23 mouse cellular contexts compared by ENCODE assay signal in genomic region chr3:53498351-53498905, GRCm38 (mm10). TPM values are rescaled to one million over a fixed set of nuclear protein-coding genes. Genes with fewer than 3 reads are reported as not detected.
DNase-seq lines count a peak whose midpoint lies in the region; ATAC-seq and TF ChIP-seq lines count a peak whose summit lies in the region.
"Had no signal": no experiment of that assay in that cellular context is flagged by ENCODE, and none has a peak within 500 bp of the region (broad histone marks: within the 10 kb centered on the region; RNA-seq: fewer than 3 reads in every experiment).

No protein-coding gene starts in this region.

- no peaks in the 10 kb centered on the region for H3K27me3 ChIP-seq in kidney, embryonic 14.5 days (ENCODE audit: control insufficient read depth, insufficient read depth, low read length)
- H3K27me3 ChIP-seq: CH12.LX; embryonic facial prominence, embryonic 12.5 days; hindbrain, embryonic 15.5 days; neural tube, embryonic 13.5 days had no signal

- no peaks in the 10 kb centered on the region for H3K4me1 ChIP-seq in kidney, embryonic 14.5 days (ENCODE audit: control insufficient read depth, insufficient read depth, low read length)
- H3K4me1 ChIP-seq: embryonic facial prominence, embryonic 12.5 days; hindbrain, embryonic 15.5 days; neural tube, embryonic 13.5 days had no signal

- 63% methylated on average over 6 of the region's 6 CpGs for WGBS in kidney, embryonic 14.5 days

- no peak overlapping the region for H3K4me2 ChIP-seq in kidney, embryonic 14.5 days (replicated peaks; ENCODE audit: low read depth, low read length)
- H3K4me2 ChIP-seq: embryonic facial prominence, embryonic 12.5 days; hindbrain, embryonic 15.5 days; liver, embryonic 11.5 days; lung, embryonic 14.5 days; midbrain, embryonic 11.5 days; neural tube, embryonic 13.5 days had no signal

- TF ChIP-seq CTCF in gastrocnemius, adult 2 months (IDR thresholded peaks at IDR 0.05) = no peak

- H3K36me3 ChIP-seq in kidney, embryonic 14.5 days (ENCODE audit: control insufficient read depth, insufficient read depth, low read length) = no peaks in the 10 kb centered on the region
- H3K36me3 ChIP-seq: embryonic facial prominence, embryonic 12.5 days; hindbrain, embryonic 15.5 days; limb, embryonic 10.5 days; neural tube, embryonic 13.5 days had no signal

- no peak overlapping the region for H3K4me3 ChIP-seq in gastrocnemius, adult 2 months
- no peak overlapping the region for H3K4me3 ChIP-seq in kidney, embryonic 14.5 days (ENCODE audit: low read length)
- H3K4me3 ChIP-seq: embryonic facial prominence, embryonic 12.5 days; hindbrain, embryonic 15.5 days; left cerebral cortex, adult 2 months; limb, embryonic 10.5 days; neural tube, embryonic 13.5 days had no signal

- no peak overlapping the region for H3K27ac ChIP-seq in gastrocnemius, adult 2 months
- no peak overlapping the region for H3K27ac ChIP-seq in kidney, embryonic 14.5 days (ENCODE audit: low read depth, low read length)
- H3K27ac ChIP-seq: embryonic facial prominence, embryonic 12.5 days; hindbrain, embryonic 15.5 days; left cerebral cortex, adult 2 months; limb, embryonic 10.5 days; macrophage; neural tube, embryonic 13.5 days had no signal

- DNase-seq in gastrocnemius, adult 2 months = peak; percentile 29
- DNase-seq in gastrocnemius, adult 18-20 months (ENCODE audit: low spot score) = no peak
- peak; percentile 38 for DNase-seq in kidney, adult 11 months
- peak; percentile 55 for DNase-seq in kidney, postnatal 10 days
- DNase-seq in c-Kit-positive CD71-positive TER-119-positive erythroid progenitor cells, embryonic 14.5 days (ENCODE audit: low spot score) = no peak
- no peak for DNase-seq in urinary bladder, postnatal 14 days (ENCODE audit: low spot score)
- DNase-seq: adrenal gland, adult 8-10 months; cerebellum, adult 8-10 months; lung, embryonic 14.5 days; spleen, adult 18-20 months had no signal

- intact Hi-C loops in gastrocnemius, adult 2 months (cut with DNase I) = no loop called here

- no peak overlapping the region for H3K9ac ChIP-seq in kidney, embryonic 14.5 days (ENCODE audit: low read depth, low read length)
- H3K9ac ChIP-seq: embryonic facial prominence, embryonic 12.5 days; hindbrain, embryonic 15.5 days; lung, embryonic 14.5 days; neural tube, embryonic 13.5 days had no signal

- ATAC-seq in kidney, embryonic 14.5 days (ENCODE audit: low FRiP score, low TSS enrichment) = no peak
- ATAC-seq: forebrain, embryonic 16.5 days had no signal

- no peaks in the 10 kb centered on the region for H3K9me3 ChIP-seq in kidney, embryonic 14.5 days (ENCODE audit: control insufficient read depth, low read length)
- H3K9me3 ChIP-seq: embryonic facial prominence, embryonic 12.5 days; hindbrain, embryonic 15.5 days; limb, embryonic 10.5 days; neural tube, embryonic 13.5 days had no signal

RNA-seq across cellular contexts. Expression of gene Stoml3, which starts 10.0 kb away (rescaled TPM):
- not detected for total RNA-seq in gastrocnemius, adult 2 months (2021)
- not detected for total RNA-seq in gastrocnemius, adult 18-20 months (2021)
- 0.31 TPM in 1 of 2 replicates, not detected in the other for polyA plus RNA-seq in kidney, embryonic 14.5 days (2014; fragmentation: Nextera tagmentation; extraction: Ambion mirVana)
- total RNA-seq: adrenal gland, adult 8-10 months; CH12.LX; gastrocnemius, adult 8-10 months; left cerebral cortex, adult 2 months had no signal
- polyA plus RNA-seq: embryonic facial prominence, embryonic 12.5 days; forebrain, embryonic 16.5 days; heart, embryonic 16.5 days; hindbrain, embryonic 15.5 days; limb, embryonic 10.5 days; liver, embryonic 11.5 days; macrophage; midbrain, embryonic 11.5 days; neural tube, embryonic 13.5 days had no signal

RNA-seq across cellular contexts. Expression of gene Proser1, which starts 35.0 kb away (rescaled TPM):
- total RNA-seq in gastrocnemius, adult 2 months (2021) = 1 to 10 TPM; 7.0 to 7.4 TPM
- total RNA-seq in gastrocnemius, adult 18-20 months (2021) = 1 to 10 TPM; 5.4 to 5.6 TPM
- 22.7 and 24.7 TPM in 2 replicates for polyA plus RNA-seq in kidney, embryonic 14.5 days (2014; fragmentation: Nextera tagmentation; extraction: Ambion mirVana)

RNA-seq across cellular contexts. Expression of gene Nhlrc3, which starts 35.3 kb away (rescaled TPM):
- total RNA-seq in gastrocnemius, adult 2 months (2021) = 1 to 10 TPM; 2.1 to 2.9 TPM
- total RNA-seq in gastrocnemius, adult 18-20 months (2021) = 1 to 10 TPM; 2.8 to 3.0 TPM
- polyA plus RNA-seq in kidney, embryonic 14.5 days (2014; fragmentation: Nextera tagmentation; extraction: Ambion mirVana) = 6.5 and 10.1 TPM in 2 replicates

Comparison
In these comparisons a context has a peak if more than half of its experiments do, and no peak if none do; other contexts are left out.
1. DNase-seq: peak in gastrocnemius, adult 2 months (single experiment), kidney, adult 11 months (single experiment) and kidney, postnatal 10 days (single experiment); none in gastrocnemius, adult 18-20 months (single experiment), c-Kit-positive CD71-positive TER-119-positive erythroid progenitor cells, embryonic 14.5 days (single experiment) and urinary bladder, postnatal 14 days (single experiment).